28 mouse cellular contexts compared by ENCODE assay signal in the genomic region with DNA sequence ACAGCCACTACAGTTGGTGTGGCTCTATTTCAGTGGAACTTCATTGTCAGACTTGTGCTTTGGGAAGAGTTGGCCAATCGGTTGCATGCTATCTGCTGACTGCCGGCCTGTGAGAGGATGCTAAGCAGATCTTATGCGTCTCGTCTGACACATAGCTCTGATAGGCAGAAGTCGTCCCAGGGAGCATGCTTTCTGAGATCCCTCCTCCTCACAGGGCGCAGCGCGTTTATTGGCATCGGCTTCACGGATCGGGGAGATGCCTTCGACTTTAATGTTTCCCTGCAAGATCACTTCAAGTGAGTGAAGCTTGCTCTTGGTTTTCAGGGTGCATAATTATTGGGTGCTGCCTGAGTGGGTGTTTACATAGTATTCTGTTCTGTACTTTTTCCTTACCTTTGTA. TPM values are rescaled to one million over a fixed set of nuclear protein-coding genes. Genes with fewer than 3 reads are reported as not detected.
"Had no signal": no experiment of that assay in that cellular context is flagged by ENCODE, and none has a peak within 500 bp of the region (broad histone marks: within the 10 kb centered on the region; RNA-seq: fewer than 3 reads in every experiment).

No protein-coding gene starts in this region.

- H3K27ac ChIP-seq: embryonic facial prominence, embryonic 10.5 days; embryonic facial prominence, embryonic 12.5 days; embryonic facial prominence, embryonic 13.5 days; embryonic facial prominence, embryonic 15.5 days; forebrain, embryonic 10.5 days; forebrain, embryonic 12.5 days; forebrain, embryonic 13.5 days; forebrain, embryonic 15.5 days; gastrocnemius, adult 2 months had no signal

- ATAC-seq: forebrain, embryonic 13.5 days; forebrain, embryonic 14.5 days; forebrain, embryonic 15.5 days; forebrain, embryonic 16.5 days; forebrain, postnatal 0 days had no signal

- H3K4me3 ChIP-seq: embryonic facial prominence, embryonic 10.5 days; embryonic facial prominence, embryonic 12.5 days; embryonic facial prominence, embryonic 13.5 days; embryonic facial prominence, embryonic 15.5 days; erythroblast, embryonic 14.5 days; forebrain, embryonic 10.5 days; forebrain, embryonic 12.5 days; forebrain, embryonic 13.5 days; forebrain, embryonic 15.5 days; gastrocnemius, adult 2 months had no signal

- H3K4me1 ChIP-seq: embryonic facial prominence, embryonic 10.5 days; embryonic facial prominence, embryonic 12.5 days; forebrain, embryonic 10.5 days; forebrain, embryonic 12.5 days had no signal

- H3K9me3 ChIP-seq: embryonic facial prominence, embryonic 10.5 days; embryonic facial prominence, embryonic 12.5 days; embryonic facial prominence, embryonic 13.5 days; embryonic facial prominence, embryonic 15.5 days; forebrain, embryonic 10.5 days; forebrain, embryonic 12.5 days; forebrain, embryonic 13.5 days; forebrain, embryonic 15.5 days had no signal

- H3K9ac ChIP-seq: embryonic facial prominence, embryonic 12.5 days; embryonic facial prominence, embryonic 13.5 days; embryonic facial prominence, embryonic 15.5 days; forebrain, embryonic 12.5 days; forebrain, embryonic 13.5 days; forebrain, embryonic 15.5 days; forebrain, postnatal 0 days had no signal

- DNase-seq: cerebellum, adult 2 months; cerebellum, adult 8-10 months; cerebellum, adult 9-10 months; cerebellum, adult 9-11 months; cerebellum, postnatal 10 days; cerebellum, postnatal 14 days; cerebellum, postnatal 25 days; cerebellum, postnatal 36 days; embryo, embryonic 11 days; forebrain, postnatal 0 days; gastrocnemius, adult 2 months; gastrocnemius, postnatal 10 days; gastrocnemius, postnatal 14 days; gastrocnemius, postnatal 25 days; gastrocnemius, postnatal 36 days; heart, adult 18-20 months had no signal

- H3K4me2 ChIP-seq: embryonic facial prominence, embryonic 12.5 days; embryonic facial prominence, embryonic 13.5 days; embryonic facial prominence, embryonic 15.5 days; forebrain, embryonic 12.5 days; forebrain, embryonic 13.5 days; forebrain, embryonic 15.5 days had no signal

- H3K27me3 ChIP-seq: embryonic facial prominence, embryonic 12.5 days; embryonic facial prominence, embryonic 13.5 days; embryonic facial prominence, embryonic 15.5 days; forebrain, embryonic 12.5 days; forebrain, embryonic 13.5 days; forebrain, embryonic 15.5 days had no signal

RNA-seq across cellular contexts. Expression of a gene that starts 25.3 kb away (rescaled TPM):
- total RNA-seq: common myeloid progenitor, adult 5-6 weeks had no signal
- polyA plus RNA-seq: erythroblast, embryonic 14.5 days had no signal

RNA-seq across cellular contexts. Expression of a gene that starts 40.4 kb away (rescaled TPM):
- polyA plus RNA-seq: erythroblast, embryonic 14.5 days had no signal
